22 mouse cellular contexts compared by ENCODE assay signal in genomic region chr8:46755731-46756333, GRCm38 (mm10). TPM values are rescaled to one million over a fixed set of nuclear protein-coding genes. Genes with fewer than 3 reads are reported as not detected.
DNase-seq lines count a peak whose midpoint lies in the region; ATAC-seq lines count a peak whose summit lies in the region.
"Had no signal": no experiment of that assay in that cellular context is flagged by ENCODE, and none has a peak within 500 bp of the region (broad histone marks: within the 10 kb centered on the region; RNA-seq: fewer than 3 reads in every experiment).

No protein-coding gene starts in this region.

- ATAC-seq in common myeloid progenitor, adult 5-6 weeks (replicated peaks; ENCODE audit: low read depth, poor library complexity, severe bottlenecking) = 0 out of 2 replicates have a peak, but pooled peaks have one; percentile 9
- no peak for ATAC-seq in midbrain, embryonic 16.5 days
- ATAC-seq: forebrain, embryonic 14.5 days; lung, postnatal 0 days; midbrain, embryonic 13.5 days had no signal

- H3K4me2 ChIP-seq in midbrain, embryonic 16.5 days (ENCODE audit: low read length) = no peak overlapping the region
- H3K4me2 ChIP-seq: hindbrain, embryonic 12.5 days; limb, embryonic 13.5 days; liver, embryonic 15.5 days; midbrain, embryonic 13.5 days had no signal

- peaks cover under 1% of the 10 kb centered on the region; the same call in 1 of the 2 replicates for H3K4me1 ChIP-seq in midbrain, embryonic 16.5 days (ENCODE audit: control insufficient read depth, insufficient read depth, low read length)

- no peaks in the 10 kb centered on the region for H3K36me3 ChIP-seq in midbrain, embryonic 16.5 days (ENCODE audit: control insufficient read depth, insufficient read depth, low read length)
- H3K36me3 ChIP-seq: hindbrain, embryonic 12.5 days; midbrain, embryonic 13.5 days had no signal

- 83% methylated on average over 5 of the region's 5 CpGs for WGBS in midbrain, embryonic 16.5 days

- DNase-seq in heart, adult 11 months = peak; percentile 70
- DNase-seq in heart, adult 8-10 months (ENCODE audit: low spot score) = no peak
- peak; percentile 83 for DNase-seq in CD4-positive, CD25-positive, alpha-beta regulatory T cell, adult 2 months (ENCODE audit: low read depth, low spot score)
- DNase-seq in natural killer cell, adult 2 months (ENCODE audit: low spot score in 2 of 2) = peak; percentile 27 to 47
- no peak for DNase-seq in layer of hippocampus, postnatal 25 days (ENCODE audit: extremely low spot score in 1 of 2, low spot score in 1 of 2)
- DNase-seq: adrenal gland, postnatal 14 days; cerebellum, adult 9-11 months; gastrocnemius, postnatal 25 days; kidney, adult 8-10 months; kidney, postnatal 36 days; right cerebral cortex, postnatal 25 days; thymus, postnatal 36 days had no signal

- no peak overlapping the region for H3K9ac ChIP-seq in midbrain, embryonic 16.5 days (ENCODE audit: low read depth, low read length)
- H3K9ac ChIP-seq: hindbrain, embryonic 12.5 days; limb, embryonic 13.5 days; liver, embryonic 15.5 days; midbrain, embryonic 13.5 days had no signal

- H3K9me3 ChIP-seq in midbrain, embryonic 16.5 days (replicated peaks; ENCODE audit: control insufficient read depth, low read length, poor library complexity, severe bottlenecking) = no peaks in the 10 kb centered on the region
- H3K9me3 ChIP-seq: hindbrain, embryonic 12.5 days; limb, embryonic 13.5 days; liver, embryonic 15.5 days; midbrain, embryonic 13.5 days had no signal

- no peak overlapping the region for H3K4me3 ChIP-seq in midbrain, embryonic 16.5 days (ENCODE audit: low read depth, low read length)
- H3K4me3 ChIP-seq: hindbrain, embryonic 12.5 days; limb, embryonic 13.5 days; liver, embryonic 15.5 days; midbrain, embryonic 13.5 days; myocyte had no signal

- no peak overlapping the region for H3K27ac ChIP-seq in midbrain, embryonic 16.5 days (ENCODE audit: low read length)
- H3K27ac ChIP-seq: hindbrain, embryonic 12.5 days; limb, embryonic 13.5 days; liver, embryonic 15.5 days; midbrain, embryonic 13.5 days; stomach, postnatal 0 days had no signal

- H3K27me3 ChIP-seq in midbrain, embryonic 16.5 days (ENCODE audit: control insufficient read depth, insufficient read depth, low read depth, low read length) = no peaks in the 10 kb centered on the region
- H3K27me3 ChIP-seq: hindbrain, embryonic 12.5 days; limb, embryonic 13.5 days; liver, embryonic 15.5 days; midbrain, embryonic 13.5 days had no signal

RNA-seq across cellular contexts. Expression of gene Irf2, which starts 16.3 kb away (rescaled TPM):
- total RNA-seq in heart, adult 8-10 months (2022) = 10 to 100 TPM; 26.0 to 34.6 (median 27.6) TPM
- 43.9 and 60.4 TPM in 2 replicates for total RNA-seq in common myeloid progenitor, adult 5-6 weeks (2017)
- polyA plus RNA-seq in midbrain, embryonic 16.5 days (2015; fragmentation: Nextera tagmentation; extraction: Ambion mirVana) = 7.2 and 10.3 TPM in 2 replicates
- 10 to 100 TPM; 46.3 to 50.8 TPM for total RNA-seq in layer of hippocampus, postnatal 25 days (2021)

Comparison
In these comparisons a context has a peak if more than half of its experiments do, and no peak if none do; other contexts are left out.
1. DNase-seq: peak in heart, adult 11 months (single experiment), CD4-positive, CD25-positive, alpha-beta regulatory T cell, adult 2 months (single experiment) and natural killer cell, adult 2 months (2 of 2); none in heart, adult 8-10 months (single experiment) and layer of hippocampus, postnatal 25 days (0 of 2).